Mouse (Mus musculus) myocyte (in vitro differentiated cells): ENCODE data around the gene Tgoln1.

Source experiments
- CEBPB ChIP-seq: IDR thresholded peaks from 2 replicates; pipeline ENCODE4 v1.6.1; 2011; ENCODE audit warnings: mild to moderate bottlenecking, moderate library complexity; ENCODE audit not compliant: poor library complexity, insufficient read depth, severe bottlenecking
- MYOG ChIP-seq, 3 experiments: IDR thresholded peaks; one replicate each; pipeline ENCODE4 v1.6.1; 2011; ENCODE audit warnings: control low read depth in 2 of 3, low read depth in 2 of 3, mild to moderate bottlenecking in 2 of 3; ENCODE audit not compliant: insufficient read length in 2 of 3, control insufficient read depth in 1 of 3, insufficient read depth in 1 of 3
- POLR2A ChIP-seq: IDR thresholded peaks from one replicate; pipeline ENCODE4 v1.6.1; 2011; ENCODE audit warnings: low read depth, mild to moderate bottlenecking, control low read depth, moderate library complexity; ENCODE audit not compliant: insufficient read length
- POLR2AphosphoS2 ChIP-seq: IDR thresholded peaks from one replicate; pipeline ENCODE4 v1.6.1; 2011; ENCODE audit warnings: low read depth, control low read depth; ENCODE audit not compliant: insufficient read length
- TCF12 ChIP-seq: IDR thresholded peaks from one replicate; pipeline ENCODE4 v1.6.1; 2011; ENCODE audit warnings: mild to moderate bottlenecking, control low read depth; ENCODE audit not compliant: poor library complexity, insufficient read depth, severe bottlenecking
- USF1 ChIP-seq: IDR thresholded peaks from one replicate; pipeline ENCODE4 v1.6.1; 2011; ENCODE audit warnings: low read depth, mild to moderate bottlenecking, control low read depth, moderate library complexity

- TF ChIP-seq POLR2A: no peak
- no peak for TF ChIP-seq USF1
- no peak for TF ChIP-seq TCF12
- no peak for TF ChIP-seq POLR2AphosphoS2
- TF ChIP-seq MYOG (IDR thresholded peaks at IDR 0.05; ENCODE audit: control insufficient read depth in 1 of 3, insufficient read depth in 1 of 3, insufficient read length in 2 of 3, low read depth in 2 of 3): no peak
- TF ChIP-seq CEBPB: no peak
Measured at GRCm38 (mm10) chr6:72607060-72607459, 9.7 kb downstream of the Tgoln1 start.
